Mouse (Mus musculus) C2C12 (cell line): ENCODE data around the gene Krt222.

Experiments used
- CEBPB ChIP-seq: IDR thresholded peaks from one replicate; pipeline ENCODE4 v1.6.1; 2011; ENCODE audit warnings: low read depth, mild to moderate bottlenecking, control low read depth, moderate library complexity
- CTCF ChIP-seq: IDR thresholded peaks from one replicate; pipeline ENCODE4 v1.5.1; 2011; ENCODE audit not compliant: control insufficient read depth, insufficient read depth, insufficient read length
- MAX ChIP-seq: IDR thresholded peaks from one replicate; pipeline ENCODE4 v1.6.1; 2011; ENCODE audit warnings: mild to moderate bottlenecking, control low read depth
- USF1 ChIP-seq: IDR thresholded peaks from one replicate; pipeline ENCODE4 v1.6.1; 2011; ENCODE audit warnings: low read depth, mild to moderate bottlenecking, control low read depth, moderate library complexity

DNA sequence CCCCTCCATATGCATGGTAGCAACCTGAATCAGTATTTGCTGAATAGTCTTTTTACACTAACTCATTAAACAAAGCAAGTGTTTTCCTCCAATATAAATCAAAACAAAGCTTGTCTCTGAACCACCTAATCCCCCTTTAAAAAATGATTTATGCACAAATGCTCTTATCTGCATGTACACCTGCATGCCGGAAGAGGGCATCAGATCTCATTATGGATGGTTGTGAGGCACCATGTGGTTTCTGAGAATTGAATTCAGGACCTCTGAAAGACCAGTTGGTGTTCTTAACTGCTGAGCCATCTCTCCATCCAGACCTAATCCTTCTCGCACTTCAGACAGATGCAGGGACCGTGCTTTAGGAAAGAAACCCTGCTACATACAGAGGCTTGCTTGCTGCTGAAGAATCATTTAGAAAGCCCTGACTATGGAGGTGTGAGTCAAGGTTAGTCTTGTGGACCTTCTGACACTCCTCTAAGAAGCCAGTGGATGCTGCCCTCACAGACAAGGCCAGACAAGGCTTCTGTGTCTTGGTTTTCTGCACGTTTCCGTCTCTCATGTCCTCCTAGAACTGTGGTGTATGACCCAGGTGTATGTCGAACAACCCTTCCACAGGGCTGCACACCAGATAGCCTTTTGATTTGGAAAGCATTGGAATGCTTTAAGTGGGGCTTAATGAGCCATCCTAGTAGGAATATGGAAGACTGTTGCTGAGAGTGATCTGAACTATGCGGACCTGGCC, 26.5 kb downstream of the Krt222 start:
- TF ChIP-seq CTCF (no peak), CEBPB (no peak), MAX (no peak), USF1 (no peak)
